7 mouse cellular contexts compared by ENCODE assay signal in genomic region chr14:120477982-120478568, GRCm38 (mm10). TPM values are rescaled to one million over a fixed set of nuclear protein-coding genes. Genes with fewer than 3 reads are reported as not detected.
A peak's percentile ranks its signal among the peaks of the same experiment; 100 is the strongest.
DNase-seq lines count a peak whose midpoint lies in the region; ATAC-seq and TF ChIP-seq lines count a peak whose summit lies in the region.

TSS of gene Rap2a (plus strand) at chr14:120478444.

- peaks cover 7% of the 10 kb centered on the region; the same call in 1 of the 2 replicates for H3K4me1 ChIP-seq in embryonic facial prominence, embryonic 12.5 days
- no peaks in the 10 kb centered on the region for H3K4me1 ChIP-seq in limb, embryonic 11.5 days (ENCODE audit: control insufficient read depth, insufficient read depth, low read length)
- H3K4me1 ChIP-seq in midbrain, embryonic 14.5 days (ENCODE audit: control insufficient read depth, insufficient read depth, low read length): peaks cover 21% of the 10 kb centered on the region
- H3K4me1 ChIP-seq in spleen, adult 2 months (ENCODE audit: control insufficient read depth, insufficient read depth, insufficient read length): no peaks in the 10 kb centered on the region

- TF ChIP-seq CTCF in spleen, adult 2 months (IDR thresholded peaks at IDR 0.05; ENCODE audit: extremely low read depth, insufficient read depth, insufficient read length, insufficient replicate concordance): no peak

- H3K9me3 ChIP-seq in embryonic facial prominence, embryonic 12.5 days: no peaks in the 10 kb centered on the region
- H3K9me3 ChIP-seq in limb, embryonic 11.5 days (ENCODE audit: control insufficient read depth, low read length): no peaks in the 10 kb centered on the region
- H3K9me3 ChIP-seq in midbrain, embryonic 14.5 days (ENCODE audit: control insufficient read depth, low read length): no peaks in the 10 kb centered on the region

- H3K4me2 ChIP-seq in embryonic facial prominence, embryonic 12.5 days (replicated peaks): peak within 1 kb of the TSS; percentile 70
- H3K4me2 ChIP-seq in limb, embryonic 11.5 days (ENCODE audit: low read depth, severe bottlenecking): peak within 1 kb of the TSS; percentile 80
- peak within 1 kb of the TSS; percentile 67 for H3K4me2 ChIP-seq in midbrain, embryonic 14.5 days (ENCODE audit: low read length)

- TF ChIP-seq POLR2A in spleen, adult 2 months (IDR thresholded peaks at IDR 0.05; ENCODE audit: low read depth, low read length): peak; percentile 57

- peak within 1 kb of the TSS; percentile 66 for H3K4me3 ChIP-seq in embryonic facial prominence, embryonic 12.5 days
- peak within 1 kb of the TSS; percentile 75 for H3K4me3 ChIP-seq in limb, embryonic 11.5 days (ENCODE audit: low read depth, low read length)
- peak within 1 kb of the TSS; percentile 75 for H3K4me3 ChIP-seq in midbrain, embryonic 14.5 days (replicated peaks; ENCODE audit: low read depth, low read length)
- H3K4me3 ChIP-seq in spleen, adult 2 months (ENCODE audit: extremely low read depth, insufficient read depth, insufficient read length): peak within 1 kb of the TSS; percentile 82

- H3K27ac ChIP-seq in embryonic facial prominence, embryonic 12.5 days: peak within 1 kb of the TSS; percentile 94
- peak within 1 kb of the TSS; percentile 60 for H3K27ac ChIP-seq in limb, embryonic 11.5 days (replicated peaks; ENCODE audit: low read depth, low read length)
- peak within 1 kb of the TSS; percentile 99 for H3K27ac ChIP-seq in midbrain, embryonic 14.5 days (replicated peaks; ENCODE audit: low read depth, low read length)
- peak within 1 kb of the TSS; percentile 99 for H3K27ac ChIP-seq in spleen, adult 2 months (ENCODE audit: insufficient read depth, low read length)

- WGBS in embryonic facial prominence, embryonic 12.5 days: under 1% methylated on average over 47 of the region's 78 CpGs
- under 1% methylated on average over 61 of the region's 78 CpGs for WGBS in limb, embryonic 11.5 days
- WGBS in midbrain, embryonic 14.5 days: under 1% methylated on average over 62 of the region's 78 CpGs
- under 1% methylated on average over 60 of the region's 78 CpGs for WGBS in spleen, adult 2 months

- H3K36me3 ChIP-seq in embryonic facial prominence, embryonic 12.5 days: 0 out of 2 replicates have a peak, but pooled peaks cover 4% of the 10 kb centered on the region
- H3K36me3 ChIP-seq in limb, embryonic 11.5 days (ENCODE audit: control insufficient read depth, insufficient read depth, low read length): no peaks in the 10 kb centered on the region
- no peaks in the 10 kb centered on the region for H3K36me3 ChIP-seq in midbrain, embryonic 14.5 days (ENCODE audit: control insufficient read depth, insufficient read depth, low read length)
- no peaks in the 10 kb centered on the region for H3K36me3 ChIP-seq in spleen, adult 2 months (ENCODE audit: control insufficient read depth, insufficient read depth, low read length)

- DNase-seq in adrenal gland, postnatal 25 days: peak; percentile 96
- DNase-seq in heart, adult 11 months: peak; percentile 100
- DNase-seq in kidney, adult 18-20 months: peak; percentile 97
- peak; percentile 95 for DNase-seq in limb, embryonic 11.5 days (ENCODE audit: low spot score)
- peak; percentile 99 for DNase-seq in midbrain, embryonic 14.5 days
- DNase-seq in spleen, adult 2 months (ENCODE audit: low read depth in 1 of 2, low spot score in 2 of 2): peak; percentile 94

- no peaks in the 10 kb centered on the region for H3K27me3 ChIP-seq in embryonic facial prominence, embryonic 12.5 days
- no peaks in the 10 kb centered on the region for H3K27me3 ChIP-seq in limb, embryonic 11.5 days (ENCODE audit: control insufficient read depth, insufficient read depth, low read length)
- no peaks in the 10 kb centered on the region for H3K27me3 ChIP-seq in midbrain, embryonic 14.5 days (ENCODE audit: control insufficient read depth, insufficient read depth, low read length)
- peaks cover 3% of the 10 kb centered on the region; the same call in 1 of the 2 replicates for H3K27me3 ChIP-seq in spleen, adult 2 months (ENCODE audit: control insufficient read depth, insufficient read depth, low read length)

- ATAC-seq in embryonic facial prominence, embryonic 12.5 days (ENCODE audit: insufficient number of reproducible peaks, insufficient read depth, low FRiP score, low TSS enrichment): peak; percentile 89
- ATAC-seq in limb, embryonic 11.5 days (ENCODE audit: insufficient number of reproducible peaks, low FRiP score, low TSS enrichment, low read depth): peak; percentile 89
- ATAC-seq in midbrain, embryonic 14.5 days (ENCODE audit: low FRiP score, low TSS enrichment): peak; percentile 91

- H3K9ac ChIP-seq in embryonic facial prominence, embryonic 12.5 days: peak within 1 kb of the TSS; percentile 86
- H3K9ac ChIP-seq in limb, embryonic 11.5 days (ENCODE audit: low read length): peak within 1 kb of the TSS; percentile 78
- peak within 1 kb of the TSS; percentile 80 for H3K9ac ChIP-seq in midbrain, embryonic 14.5 days (replicated peaks; ENCODE audit: low read length)

RNA-seq across cellular contexts. Expression of gene Rap2a, which starts in this region (rescaled TPM):
- total RNA-seq in adrenal gland, postnatal 25 days (2021): 24.3 and 25.8 TPM in 2 replicates
- polyA plus RNA-seq in embryonic facial prominence, embryonic 12.5 days (2016; fragmentation: Nextera tagmentation; extraction: Ambion mirVana): 17.6 and 19.2 TPM in 2 replicates
- 11.8 TPM in 2 replicates for polyA plus RNA-seq in limb, embryonic 11.5 days (2014; fragmentation: Nextera tagmentation; extraction: Ambion mirVana)
- polyA plus RNA-seq in midbrain, embryonic 14.5 days (2014; fragmentation: Nextera tagmentation; extraction: Ambion mirVana): 23.5 and 23.9 TPM in 2 replicates
- polyA plus RNA-seq in spleen, adult 2 months (2012; rRNA removed): 9.1 and 9.4 TPM in 2 replicates

Comparison
In these comparisons a context has a peak if more than half of its experiments do, and no peak if none do; other contexts are left out.
1. Peak in every context shown above with its lines: DNase-seq, ATAC-seq, H3K4me3 ChIP-seq and H3K27ac ChIP-seq.